Comparison of ENCODE assay signal across 21 mouse cellular contexts in genomic region chr10:120115249-120115648, GRCm38 (mm10).
"Had no signal": no experiment of that assay in that cellular context is flagged by ENCODE, and none has a peak within 500 bp of the region (broad histone marks: within the 10 kb centered on the region; RNA-seq: fewer than 3 reads in every experiment).

No protein-coding gene starts in this region.

- ATAC-seq: midbrain, embryonic 13.5 days; midbrain, embryonic 16.5 days had no signal

- H3K9ac ChIP-seq: kidney, embryonic 15.5 days; limb, embryonic 12.5 days; limb, embryonic 15.5 days; liver, embryonic 13.5 days; midbrain, embryonic 13.5 days; neural tube, embryonic 13.5 days had no signal

- H3K27ac ChIP-seq: kidney, embryonic 15.5 days; left cerebral cortex, adult 2 months; limb, embryonic 12.5 days; limb, embryonic 15.5 days; liver, embryonic 13.5 days; midbrain, embryonic 10.5 days; midbrain, embryonic 13.5 days; neural tube, embryonic 13.5 days had no signal

- H3K4me3 ChIP-seq: kidney, embryonic 15.5 days; left cerebral cortex, adult 2 months; limb, embryonic 12.5 days; limb, embryonic 15.5 days; liver, embryonic 13.5 days; midbrain, embryonic 10.5 days; midbrain, embryonic 13.5 days; myocyte; neural tube, embryonic 13.5 days had no signal

- H3K27me3 ChIP-seq: limb, embryonic 12.5 days; limb, embryonic 15.5 days; liver, embryonic 13.5 days; midbrain, embryonic 13.5 days had no signal

- H3K4me2 ChIP-seq: kidney, embryonic 15.5 days; limb, embryonic 12.5 days; limb, embryonic 15.5 days; liver, embryonic 13.5 days; midbrain, embryonic 13.5 days; neural tube, embryonic 13.5 days had no signal

- H3K36me3 ChIP-seq: kidney, embryonic 15.5 days; limb, embryonic 12.5 days; limb, embryonic 15.5 days; midbrain, embryonic 10.5 days; midbrain, embryonic 13.5 days; neural tube, embryonic 13.5 days had no signal

- DNase-seq: kidney, adult 8-10 months; kidney, postnatal 10 days; kidney, postnatal 36 days; layer of hippocampus, postnatal 36 days; left cerebral cortex, postnatal 4 days; liver, embryonic 13.5 days; lung, adult 2 months; lung, postnatal 14 days; lung, postnatal 4 days; retina, postnatal 1 day; thymus, adult 18-20 months; thymus, postnatal 4 days had no signal

- H3K9me3 ChIP-seq: kidney, embryonic 15.5 days; limb, embryonic 12.5 days; limb, embryonic 15.5 days; liver, embryonic 13.5 days; midbrain, embryonic 10.5 days; midbrain, embryonic 13.5 days; neural tube, embryonic 13.5 days had no signal
